Mouse (Mus musculus) left cerebral cortex, postnatal 10 days (tissue): ENCODE measurements around the gene Sgca. TPM values are rescaled to one million over a fixed set of nuclear protein-coding genes. Genes with fewer than 3 reads are reported as not detected.

ENCODE experiments used
- DNase-seq, 2 experiments: peaks; one replicate each; pipeline ENCODE4 v3.0.0; 2021 to 2022; ENCODE audit warnings: low spot score in 2 of 2, mixed read lengths in 1 of 2; ENCODE audit errors: extremely low spot score in 1 of 2
- intact Hi-C: fragments of 180-260 bp; cut with DNase I; formaldehyde crosslinking; loops from one replicate; pipeline ENCODE4 v1.15.1; 2025
- total RNA-seq, 2 experiments: library from RNA; stranded (reverse); gene quantifications; 2 replicates each; pipeline ENCODE4 v1.2.3; 2021

The Sgca gene
- total RNA-seq, 2 experiments from 2014 or later = 0.41 TPM; not detected in 1

GRCm38 (mm10) chr11:94967419-94967818 is 8.7 kb downstream of the Sgca start, which contains the start of gene Hils1:
Gene Hils1, plus strand, starts transcription at chr11:94967593.
- no peak for DNase-seq
- intact Hi-C loops = no loop called here

GRCm38 (mm10) chr11:94962534-94963101 is 13.5 kb downstream of the Sgca start:
- no peak for DNase-seq
- intact Hi-C loops = no loop called here

GRCm38 (mm10) chr11:94958065-94958858 is 17.9 kb downstream of the Sgca start:
- intact Hi-C loops = no loop called here
- DNase-seq = peak; percentile 55 to 84

- intact Hi-C loops = no loop called here
- no peak for DNase-seq
Measured at GRCm38 (mm10) chr11:94957693-94958064, 18.4 kb downstream of the Sgca start.

GRCm38 (mm10) chr11:94955103-94955502 is 21.0 kb downstream of the Sgca start:
- intact Hi-C loops = no loop called here
- no peak for DNase-seq

- intact Hi-C loops = no loop called here
- DNase-seq = no peak
Measured at GRCm38 (mm10) chr11:94952169-94952568, 24.0 kb downstream of the Sgca start.

GRCm38 (mm10) chr11:94945236-94945635 is 30.9 kb downstream of the Sgca start:
- intact Hi-C loops = no loop called here
- DNase-seq = no peak

- no peak for DNase-seq
- intact Hi-C loops = no loop called here
Measured at GRCm38 (mm10) chr11:94944295-94944694, 31.8 kb downstream of the Sgca start.

GRCm38 (mm10) chr11:94943054-94943453 is 33.1 kb downstream of the Sgca start:
- intact Hi-C loops = no loop called here
- no peak for DNase-seq

GRCm38 (mm10) chr11:94942282-94943023 is 33.7 kb downstream of the Sgca start:
- intact Hi-C loops = no loop called here
- peak in 1 of 2 experiments; percentile 52 for DNase-seq

- intact Hi-C loops = no loop called here
- DNase-seq = no peak
Measured at GRCm38 (mm10) chr11:94941776-94942175, 34.4 kb downstream of the Sgca start.

GRCm38 (mm10) chr11:94941121-94941520 is 35.0 kb downstream of the Sgca start:
- intact Hi-C loops = no loop called here
- peak in 1 of 2 experiments; percentile 31 for DNase-seq

- DNase-seq = peak; percentile 41 to 79
- intact Hi-C loops = loop anchor here (1.0 to 5.0 kb wide), 2 partner anchors 30 to 152 kb away; no protein-coding TSS in a partner anchor
Measured at GRCm38 (mm10) chr11:94939280-94939679, 36.8 kb downstream of the Sgca start.

- peak in 1 of 2 experiments; percentile 37 for DNase-seq
- intact Hi-C loops = loop anchor here (5.0 kb wide), 1 partner anchor 151 kb away; no protein-coding TSS in a partner anchor
Measured at GRCm38 (mm10) chr11:94938296-94938695, 37.8 kb downstream of the Sgca start.

- intact Hi-C loops = loop anchor here (1.0 to 5.0 kb wide), 3 partner anchors 71 to 207 kb away; no protein-coding TSS in a partner anchor
- no peak for DNase-seq
Measured at GRCm38 (mm10) chr11:94937787-94938186, 38.3 kb downstream of the Sgca start.

GRCm38 (mm10) chr11:94937335-94937781 is 38.8 kb downstream of the Sgca start:
- intact Hi-C loops = loop anchor here (1.0 to 5.0 kb wide), 3 partner anchors 71 to 207 kb away; no protein-coding TSS in a partner anchor
- DNase-seq = peak; percentile 70 to 74

GRCm38 (mm10) chr11:94936851-94937295 is 39.3 kb downstream of the Sgca start:
- intact Hi-C loops = loop anchor here (1.0 to 5.0 kb wide), 3 partner anchors 71 to 206 kb away; no protein-coding TSS in a partner anchor

GRCm38 (mm10) chr11:94936045-94936444 is 40.1 kb downstream of the Sgca start, which contains the start of gene Col1a1:
Gene Col1a1, plus strand, starts transcription at chr11:94936224.
- peak in 1 of 2 experiments; percentile 81 for DNase-seq
- intact Hi-C loops = loop anchor here (2.0 to 5.0 kb wide), 2 partner anchors 149 to 205 kb away; no protein-coding TSS in a partner anchor

More at GRCm38 (mm10) chr11:94936851-94937295, 39.3 kb downstream of the Sgca start:
- DNase-seq = peak; percentile 80 to 91

GRCm38 (mm10) chr11:94934526-94934925 is 41.6 kb downstream of the Sgca start:
- peak in 1 of 2 experiments; percentile 34 for DNase-seq
- intact Hi-C loops = no loop called here
